In genomic region chr9:99449886-99450647, GRCm38 (mm10) we compare ENCODE assay signal across 8 mouse cellular contexts. TPM values are rescaled to one million over a fixed set of nuclear protein-coding genes. Genes with fewer than 3 reads are reported as not detected.
A peak's percentile ranks its signal among the peaks of the same experiment; 100 is the strongest.
DNase-seq lines count a peak whose midpoint lies in the region; ATAC-seq and TF ChIP-seq lines count a peak whose summit lies in the region.
"Had no signal": no experiment of that assay in that cellular context is flagged by ENCODE, and none has a peak within 500 bp of the region (broad histone marks: within the 10 kb centered on the region; RNA-seq: fewer than 3 reads in every experiment).

No protein-coding gene starts in this region.

- H3K4me3 ChIP-seq in G1E (ENCODE audit: low read depth, low read length): no peak overlapping the region

- H3K9me3 ChIP-seq in G1E (replicated peaks): no peaks in the 10 kb centered on the region

- peaks cover 19% of the 10 kb centered on the region for H3K4me1 ChIP-seq in G1E (ENCODE audit: insufficient read depth, low read depth, low read length)

- DNase-seq in kidney, adult 18-20 months: peak; percentile 16
- DNase-seq in kidney, adult 11 months: no peak
- DNase-seq in G1E (ENCODE audit: low spot score): no peak
- peak; percentile 76 for DNase-seq in brain, embryonic 14.5 days (ENCODE audit: low read depth)
- peak; percentile 53 for DNase-seq in lung, postnatal 36 days
- no peak for DNase-seq in cerebellum, adult 9-11 months
- no peak for DNase-seq in cerebellum, postnatal 36 days

- no peak for TF ChIP-seq CTCF in G1E (IDR thresholded peaks at IDR 0.05; ENCODE audit: low read depth, low read length)
- peak; percentile 49; the same call in 1 of the 2 replicates for TF ChIP-seq CTCF in brain, embryonic 14.5 days (IDR thresholded peaks at IDR 0.05; ENCODE audit: borderline replicate concordance, extremely low read depth, insufficient read depth, insufficient read length)

- TF ChIP-seq POLR2A in brain, embryonic 14.5 days (IDR thresholded peaks at IDR 0.05; ENCODE audit: borderline replicate concordance, extremely low read depth, insufficient read depth, insufficient read length, poor library complexity, severe bottlenecking): no peak

- H3K27me3 ChIP-seq in G1E (ENCODE audit: insufficient read depth, low read length): peaks cover 25% of the 10 kb centered on the region

- peak; percentile 70 for ATAC-seq in G1E (ENCODE audit: extremely low read depth, insufficient number of reproducible peaks, low FRiP score, poor library complexity, severe bottlenecking)

- no peaks in the 10 kb centered on the region for H3K36me3 ChIP-seq in G1E (replicated peaks)

RNA-seq across cellular contexts. Expression of gene Nme9, which starts 1.2 kb away (rescaled TPM):
- total RNA-seq in G1E (2014; fragmentation: Nextera tagmentation): not detected in 2 replicates
- not detected in 2 replicates for total RNA-seq in G1E (2017)
- not detected in 2 replicates for polyA plus RNA-seq in G1E (2012)
- 0.25 and 0.56 TPM in 2 replicates for polyA plus RNA-seq in brain, embryonic 14.5 days (2012; rRNA removed)
- polyA plus RNA-seq: liver, embryonic 16.5 days had no signal

RNA-seq across cellular contexts. Expression of gene Mras, which starts 12.9 kb away (rescaled TPM):
- not detected in 2 replicates for total RNA-seq in G1E (2014; fragmentation: Nextera tagmentation)
- 2.1 TPM in 2 replicates for total RNA-seq in G1E (2017)
- 0.04 and 0.12 TPM in 2 replicates for polyA plus RNA-seq in G1E (2012)
- 61.5 and 71.0 TPM in 2 replicates for polyA plus RNA-seq in brain, embryonic 14.5 days (2012; rRNA removed)

Comparison
In these comparisons a context has a peak if more than half of its experiments do, and no peak if none do; other contexts are left out.
1. DNase-seq: peak in kidney, adult 18-20 months (single experiment), brain, embryonic 14.5 days (single experiment) and lung, postnatal 36 days (single experiment); none in kidney, adult 11 months (single experiment), G1E (single experiment), cerebellum, adult 9-11 months (single experiment) and cerebellum, postnatal 36 days (0 of 2).
2. RNA of gene Mras, which starts 12.9 kb away (polyA plus RNA-seq): 61.5 to 71.0 TPM in brain, embryonic 14.5 days; 0.04 to 0.12 TPM in G1E; every median in the first group is over 10 times any median in the second.